Mouse (Mus musculus) olfactory bulb, adult 2 months (tissue): ENCODE measurements around the gene Gm11627. TPM values are rescaled to one million over a fixed set of nuclear protein-coding genes. Genes with fewer than 3 reads are reported as not detected.
"Not testable (repeated sequence)": the region's sequence is repeated elsewhere in the genome, so short reads cannot be mapped to it uniquely, and the experiment has no call there.

Source experiments
- H3K27ac ChIP-seq: fragments of 200-500 bp; 2 replicates; pipeline ENCODE4 v1.5.1; 2012; ENCODE audit warnings: low read depth, low read length; ENCODE audit not compliant: insufficient read depth
- H3K4me1 ChIP-seq: fragments of 200-500 bp; 2 replicates; pipeline ENCODE4 v1.6.1; 2012; ENCODE audit warnings: low read length; ENCODE audit not compliant: control insufficient read depth, insufficient read depth
- H3K4me3 ChIP-seq: fragments of 200-500 bp; 2 replicates; pipeline ENCODE4 v1.5.1; 2012; ENCODE audit warnings: mild to moderate bottlenecking, low read depth, low read length, moderate library complexity; ENCODE audit not compliant: insufficient read depth
- CTCF ChIP-seq: fragments of 200-500 bp; IDR thresholded peaks from 2 replicates; pipeline ENCODE4 v1.5.1; 2012; ENCODE audit warnings: low read depth, mild to moderate bottlenecking, low read length, moderate library complexity; ENCODE audit not compliant: insufficient read depth
- POLR2A ChIP-seq: fragments of 200-500 bp; IDR thresholded peaks from 2 replicates; pipeline ENCODE4 v1.6.1; 2012; ENCODE audit warnings: mild to moderate bottlenecking, low read depth, low read length, moderate library complexity; ENCODE audit not compliant: insufficient read depth
- WGBS: fragments of 180-500 bp; shearing (Covaris S2); methylation state at CpG from one replicate; pipeline ENCODE4 v1.1.7; 2018; 5-methylcytosine and 5-hydroxymethylcytosine counted together
- polyA plus RNA-seq: library from polyadenylated mRNA; stranded (reverse); fragments of >200 nt; gene quantifications from 2 replicates; pipeline ENCODE4 v1.2.4, GENCODE M21; 2012; ENCODE audit warnings: low replicate concordance; ENCODE audit not compliant: missing spikeins, insufficient read depth, insufficient read length

Gene Gm11627
- polyA plus RNA-seq, 1 experiment = not detected

GRCm38 (mm10) chr11:102567723-102568122 lies 11.5 kb downstream of the Gm11627 start:
- Histone ChIP-seq H3K4me3 (no peak overlapping the region), H3K27ac (no peak overlapping the region), H3K4me1 (no peaks in the 10 kb centered on the region)
- WGBS = 96% methylated on average over 15 of the region's 15 CpGs
- TF ChIP-seq POLR2A (no peak), CTCF (no peak)

GRCm38 (mm10) chr11:102567157-102567556 lies 12.1 kb downstream of the Gm11627 start:
- H3K4me3 ChIP-seq = no peak overlapping the region
- no peak for TF ChIP-seq POLR2A
- TF ChIP-seq CTCF = no peak
- no peak overlapping the region for H3K27ac ChIP-seq
- WGBS = 90% methylated on average over 6 of the region's 6 CpGs
- no peaks in the 10 kb centered on the region for H3K4me1 ChIP-seq

- WGBS = 85% methylated on average over 1 of the region's 1 CpGs
Measured at GRCm38 (mm10) chr11:102566290-102566689, 13.0 kb downstream of the Gm11627 start.

GRCm38 (mm10) chr11:102565741-102566140 lies 13.5 kb downstream of the Gm11627 start:
- no peaks in the 10 kb centered on the region for H3K4me1 ChIP-seq
- H3K4me3 ChIP-seq = no peak overlapping the region
- TF ChIP-seq CTCF (no peak), POLR2A (no peak)
- no peak overlapping the region for H3K27ac ChIP-seq

More at GRCm38 (mm10) chr11:102566290-102566689, 13.0 kb downstream of the Gm11627 start:
- H3K4me3 ChIP-seq = no peak overlapping the region
- TF ChIP-seq CTCF = no peak
- TF ChIP-seq POLR2A = no peak
- no peak overlapping the region for H3K27ac ChIP-seq
- no peaks in the 10 kb centered on the region for H3K4me1 ChIP-seq

GRCm38 (mm10) chr11:102564952-102565671 lies 14.1 kb downstream of the Gm11627 start:
- WGBS = 86% methylated on average over 14 of the region's 14 CpGs
- H3K27ac ChIP-seq, H3K4me1 ChIP-seq, H3K4me3 ChIP-seq: not testable (repeated sequence)

GRCm38 (mm10) chr11:102558704-102559103 lies 20.6 kb downstream of the Gm11627 start:
- H3K27ac ChIP-seq = no peak overlapping the region
- WGBS = 88% methylated on average over 5 of the region's 5 CpGs
- TF ChIP-seq CTCF (no peak), POLR2A (no peak)
- no peak overlapping the region for H3K4me3 ChIP-seq
- peaks cover 4% of the 10 kb centered on the region; the same call in 1 of the 2 replicates for H3K4me1 ChIP-seq

GRCm38 (mm10) chr11:102557386-102557785 lies 21.9 kb downstream of the Gm11627 start:
- Histone ChIP-seq H3K27ac (no peak overlapping the region), H3K4me1 (peaks cover 4% of the 10 kb centered on the region; the same call in 1 of the 2 replicates), H3K4me3 (no peak overlapping the region)
- TF ChIP-seq CTCF = no peak
- no peak for TF ChIP-seq POLR2A
- 100% methylated on average over 1 of the region's 1 CpGs for WGBS

- H3K4me3 ChIP-seq = no peak overlapping the region
- H3K4me1 ChIP-seq = peaks cover 4% of the 10 kb centered on the region; the same call in 1 of the 2 replicates
- TF ChIP-seq CTCF (no peak), POLR2A (no peak)
- WGBS = 17% methylated on average over 3 of the region's 3 CpGs
- no peak overlapping the region for H3K27ac ChIP-seq
Measured at GRCm38 (mm10) chr11:102556716-102557074, 22.6 kb downstream of the Gm11627 start.

- WGBS = under 1% methylated on average over 55 of the region's 55 CpGs
- Histone ChIP-seq H3K4me1 (peaks cover 4% of the 10 kb centered on the region; the same call in 1 of the 2 replicates), H3K27ac (peak within 1 kb of the TSS; percentile 75), H3K4me3 (peak within 1 kb of the TSS; percentile 76)
- TF ChIP-seq CTCF (no peak), POLR2A (peak; percentile 77)
Measured at GRCm38 (mm10) chr11:102556031-102556715, 23.1 kb downstream of the Gm11627 start, which contains the start of gene Gpatch8. TSS of gene Gpatch8 (minus strand) at chr11:102556392.
